ENCODE assay signal across 24 mouse cellular contexts in the genomic region with DNA sequence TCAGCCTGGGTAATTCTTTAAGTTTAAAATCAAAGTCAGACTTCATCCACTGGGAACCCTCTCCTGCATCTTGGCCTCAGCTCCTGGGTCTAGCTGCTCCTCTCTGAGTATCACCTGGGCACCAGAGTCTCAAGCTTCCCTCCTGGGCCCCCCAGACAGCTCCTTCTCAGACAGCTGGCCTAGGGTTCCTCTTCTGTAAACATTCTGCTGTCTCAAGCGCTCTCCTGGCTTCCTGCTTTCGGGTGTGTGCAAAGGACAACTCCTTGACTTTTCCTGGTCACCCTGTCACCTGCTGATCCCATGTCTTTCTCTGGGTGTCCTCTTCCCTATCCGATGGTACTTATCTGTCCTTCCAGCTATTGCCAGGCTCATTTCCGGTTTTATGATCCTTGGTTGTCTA.
DNase-seq lines count a peak whose midpoint lies in the region; ATAC-seq and TF ChIP-seq lines count a peak whose summit lies in the region.
"Had no signal": no experiment of that assay in that cellular context is flagged by ENCODE, and none has a peak within 500 bp of the region (broad histone marks: within the 10 kb centered on the region; RNA-seq: fewer than 3 reads in every experiment).

No protein-coding gene starts in this region.

- 68% methylated on average over 4 of the region's 4 CpGs for WGBS in heart, adult 2 months
- WGBS in intestine, postnatal 0 days = 22% methylated on average over 4 of the region's 4 CpGs
- WGBS in small intestine, adult 2 months = 20% methylated on average over 4 of the region's 4 CpGs

- H3K4me2 ChIP-seq in intestine, postnatal 0 days (replicated peaks; ENCODE audit: low read depth) = no peak overlapping the region
- H3K4me2 ChIP-seq: embryonic facial prominence, embryonic 12.5 days; forebrain, embryonic 13.5 days; forebrain, embryonic 15.5 days had no signal

- no peak overlapping the region for H3K27ac ChIP-seq in heart, adult 2 months
- H3K27ac ChIP-seq in intestine, postnatal 0 days (ENCODE audit: low read depth, low read length) = peak overlapping the region; percentile 41; the same call in 1 of the 2 replicates
- peak overlapping the region; percentile 25 for H3K27ac ChIP-seq in small intestine, adult 2 months (ENCODE audit: insufficient read depth, low read depth, low read length)
- H3K27ac ChIP-seq: embryonic facial prominence, embryonic 10.5 days; embryonic facial prominence, embryonic 12.5 days; forebrain, embryonic 13.5 days; forebrain, embryonic 15.5 days had no signal

- peaks cover 3% of the 10 kb centered on the region; the same call in 1 of the 2 replicates for H3K4me1 ChIP-seq in heart, adult 2 months (ENCODE audit: control insufficient read depth, insufficient read depth, low read length)
- H3K4me1 ChIP-seq in intestine, postnatal 0 days (replicated peaks; ENCODE audit: control insufficient read depth, insufficient read depth, low read length) = no peaks in the 10 kb centered on the region
- peaks cover 23% of the 10 kb centered on the region; the same call in 1 of the 2 replicates for H3K4me1 ChIP-seq in small intestine, adult 2 months (ENCODE audit: control insufficient read depth, insufficient read depth, insufficient read length, low read length)

- no peaks in the 10 kb centered on the region for H3K27me3 ChIP-seq in heart, adult 2 months (ENCODE audit: control insufficient read depth, insufficient read depth, low read length)
- H3K27me3 ChIP-seq in intestine, postnatal 0 days (replicated peaks; ENCODE audit: control insufficient read depth, insufficient read depth, low read length) = no peaks in the 10 kb centered on the region
- H3K27me3 ChIP-seq in small intestine, adult 2 months (ENCODE audit: control insufficient read depth, insufficient read depth, low read length) = no peaks in the 10 kb centered on the region
- H3K27me3 ChIP-seq: CH12.LX; embryonic facial prominence, embryonic 12.5 days; forebrain, embryonic 13.5 days; forebrain, embryonic 15.5 days; Patski had no signal

- peak; percentile 47; the same call in 1 of the 2 replicates for ATAC-seq in intestine, postnatal 0 days
- ATAC-seq: activated CD4-positive, CD25-positive, alpha-beta regulatory T cell, adult 4 months; CD4-positive, CD25-positive, alpha-beta regulatory T cell, adult 4 months; forebrain, embryonic 13.5 days; forebrain, embryonic 15.5 days; forebrain, postnatal 0 days; Patski had no signal

- no peaks in the 10 kb centered on the region for H3K36me3 ChIP-seq in heart, adult 2 months (ENCODE audit: control insufficient read depth, insufficient read depth, low read length)
- H3K36me3 ChIP-seq in intestine, postnatal 0 days (ENCODE audit: control insufficient read depth, insufficient read depth) = no peaks in the 10 kb centered on the region
- no peaks in the 10 kb centered on the region for H3K36me3 ChIP-seq in small intestine, adult 2 months (ENCODE audit: control insufficient read depth, insufficient read depth, low read length)
- H3K36me3 ChIP-seq: embryonic facial prominence, embryonic 12.5 days; forebrain, embryonic 15.5 days; G1E had no signal

- TF ChIP-seq EP300 in heart, adult 2 months (IDR thresholded peaks at IDR 0.05; ENCODE audit: insufficient read depth, low read depth, low read length) = no peak

- TF ChIP-seq POLR2A in heart, adult 2 months (IDR thresholded peaks at IDR 0.05; ENCODE audit: insufficient read depth, low read depth, low read length) = no peak
- TF ChIP-seq POLR2A in small intestine, adult 2 months (IDR thresholded peaks at IDR 0.05; ENCODE audit: low read depth, low read length) = no peak

- peak; percentile 61 for DNase-seq in heart, adult 11 months
- no peak for DNase-seq in heart, adult 2 months
- DNase-seq in left cerebral cortex, postnatal 4 days = no peak
- no peak for DNase-seq in cerebellum, adult 11 months
- DNase-seq: adrenal gland, adult 8-10 months; adrenal gland, postnatal 14 days; B cell, adult 2 months; cerebellum, adult 11-12 months; cerebellum, adult 2 months; cerebellum, adult 9-10 months; cerebellum, postnatal 10 days; cerebellum, postnatal 25 days; forebrain, postnatal 0 days had no signal

- 0 out of 2 replicates have a peak, but pooled peaks cover 1% of the 10 kb centered on the region for H3K79me2 ChIP-seq in heart, adult 2 months (replicated peaks; ENCODE audit: control insufficient read depth, insufficient read depth, low read length)

- intact Hi-C loops in heart, adult 2 months (cut with DNase I) = loop anchor here (5.0 kb wide), 1 partner anchor 42 kb away; no protein-coding TSS in a partner anchor
- intact Hi-C loops in left cerebral cortex, postnatal 4 days (cut with DNase I) = no loop called here

- H3K4me3 ChIP-seq in heart, adult 2 months = no peak overlapping the region
- H3K4me3 ChIP-seq in intestine, postnatal 0 days (ENCODE audit: low read depth, low read length) = no peak overlapping the region
- H3K4me3 ChIP-seq in small intestine, adult 2 months (ENCODE audit: low read depth, low read length) = no peak overlapping the region
- H3K4me3 ChIP-seq: embryonic facial prominence, embryonic 10.5 days; embryonic facial prominence, embryonic 12.5 days; forebrain, embryonic 13.5 days; forebrain, embryonic 15.5 days had no signal

- TF ChIP-seq CTCF in heart, adult 2 months (IDR thresholded peaks at IDR 0.05) = no peak
- no peak for TF ChIP-seq CTCF in intestine, postnatal 0 days (IDR thresholded peaks at IDR 0.05; ENCODE audit: low read depth)
- no peak for TF ChIP-seq CTCF in small intestine, adult 2 months (IDR thresholded peaks at IDR 0.05; ENCODE audit: extremely low read depth, insufficient read length, insufficient replicate concordance, low read depth, low read length)

- no peak overlapping the region for H3K9ac ChIP-seq in heart, adult 2 months (ENCODE audit: low read depth, low read length)
- no peak overlapping the region for H3K9ac ChIP-seq in intestine, postnatal 0 days (ENCODE audit: low read depth, low read length)
- H3K9ac ChIP-seq: embryonic facial prominence, embryonic 12.5 days; forebrain, embryonic 13.5 days; forebrain, embryonic 15.5 days; forebrain, postnatal 0 days had no signal

- H3K9me3 ChIP-seq in intestine, postnatal 0 days (ENCODE audit: control insufficient read depth) = no peaks in the 10 kb centered on the region
- H3K9me3 ChIP-seq: embryonic facial prominence, embryonic 12.5 days; forebrain, embryonic 15.5 days had no signal
